Mouse (Mus musculus) cerebellum, adult 9-11 months (tissue): ENCODE data around the gene Ammecr1.

Experiments used
- DNase-seq: peaks from one replicate; pipeline ENCODE4 v3.0.0; 2022

The Ammecr1 gene

GRCm38 (mm10) chrX:142914208-142914607 is 52.3 kb downstream of the Ammecr1 start:
- no peak for DNase-seq

GRCm38 (mm10) chrX:142903854-142904253 is 62.7 kb downstream of the Ammecr1 start:
- DNase-seq = no peak

GRCm38 (mm10) chrX:142902599-142902998 is 63.9 kb downstream of the Ammecr1 start:
- no peak for DNase-seq

DNA sequence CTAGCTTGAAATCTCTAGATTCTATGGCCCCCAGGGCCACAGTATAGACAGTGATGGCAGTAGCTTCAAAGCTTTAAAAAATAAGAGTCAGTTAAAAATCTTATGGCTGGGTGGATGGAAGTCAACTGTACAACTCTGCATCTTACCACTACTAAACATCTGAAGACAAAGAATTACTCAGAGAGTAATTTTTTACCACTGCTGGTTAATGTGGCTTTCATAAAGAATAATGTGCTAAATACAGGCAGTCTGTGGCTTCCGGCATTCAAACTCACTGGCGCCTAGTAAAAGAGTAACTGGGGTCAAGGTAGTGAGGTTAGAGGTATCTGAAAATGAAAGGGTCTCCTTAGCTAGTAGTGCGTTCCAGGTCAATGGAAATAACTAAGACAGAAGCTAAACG is 64.6 kb downstream of the Ammecr1 start:
- DNase-seq = no peak

GRCm38 (mm10) chrX:142898295-142898887 is 68.1 kb downstream of the Ammecr1 start:
- DNase-seq = no peak

DNA sequence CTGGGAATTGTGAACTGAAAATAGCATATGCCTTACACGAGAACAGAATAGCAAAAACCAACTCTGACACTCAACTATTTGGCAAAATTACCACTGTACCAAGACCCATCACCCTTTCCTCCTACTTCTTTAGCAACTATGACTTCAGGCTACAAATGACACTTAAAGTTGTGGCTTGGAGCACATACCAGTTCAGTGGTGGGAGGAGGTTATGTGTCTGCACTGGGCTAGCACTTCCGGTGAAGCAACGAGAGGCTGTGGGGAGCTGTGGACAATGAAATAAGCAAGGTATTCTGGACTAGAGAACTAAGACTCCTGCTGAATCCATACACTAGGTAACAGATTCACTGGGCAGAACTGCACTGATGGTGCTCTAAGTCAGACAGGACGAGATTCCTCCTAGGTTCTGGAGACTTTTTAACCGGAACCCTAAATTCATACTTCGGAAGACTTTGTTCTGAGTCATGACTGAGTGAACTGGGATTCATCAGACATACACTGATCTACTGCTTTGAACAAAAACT is 69.0 kb downstream of the Ammecr1 start:
- no peak for DNase-seq

- DNase-seq = no peak
Measured at GRCm38 (mm10) chrX:142895316-142895715, 71.2 kb downstream of the Ammecr1 start.

DNA sequence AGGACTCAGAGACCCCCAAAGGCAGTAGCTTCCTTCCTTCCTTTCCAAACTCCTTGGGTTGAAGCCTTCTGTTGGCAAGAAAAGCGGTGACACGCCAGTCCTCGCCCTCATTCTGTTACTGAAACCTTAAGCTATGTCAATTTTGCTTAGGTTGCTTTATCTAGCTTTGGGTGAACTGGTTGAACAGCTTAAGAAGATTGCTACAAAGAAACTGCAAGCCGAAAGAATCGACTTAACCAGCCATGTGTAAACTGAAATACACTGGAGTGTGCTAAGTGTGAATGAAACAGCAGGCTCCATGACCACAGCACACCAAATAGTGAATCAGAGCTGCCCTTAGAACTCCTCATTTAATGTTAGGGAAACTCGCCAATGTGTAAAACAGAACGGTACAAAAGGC is 80.6 kb downstream of the Ammecr1 start:
- no peak for DNase-seq

- DNase-seq = no peak
Measured at GRCm38 (mm10) chrX:142883593-142883992, 82.9 kb downstream of the Ammecr1 start.

- no peak for DNase-seq
Measured at GRCm38 (mm10) chrX:142882255-142882654, 84.3 kb downstream of the Ammecr1 start.

DNA sequence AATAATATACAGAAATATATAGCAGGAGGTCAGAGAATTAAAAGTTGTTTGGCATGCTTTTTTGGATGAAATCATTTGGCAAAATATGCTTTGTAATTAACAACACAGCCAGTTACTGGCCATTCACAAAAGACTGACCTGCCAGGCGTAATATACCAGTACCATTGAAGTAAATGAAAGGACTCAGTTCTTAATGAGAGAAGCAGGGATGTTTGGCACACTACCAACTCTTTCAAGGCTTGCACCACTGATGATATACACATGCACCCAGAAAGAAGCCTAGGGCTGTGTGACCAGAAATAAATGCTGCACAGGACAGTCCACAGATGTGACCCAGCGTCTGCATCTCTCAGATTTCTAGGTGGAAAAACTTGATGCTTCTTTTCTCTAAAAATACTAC is 96.7 kb downstream of the Ammecr1 start:
- DNase-seq = no peak

DNA sequence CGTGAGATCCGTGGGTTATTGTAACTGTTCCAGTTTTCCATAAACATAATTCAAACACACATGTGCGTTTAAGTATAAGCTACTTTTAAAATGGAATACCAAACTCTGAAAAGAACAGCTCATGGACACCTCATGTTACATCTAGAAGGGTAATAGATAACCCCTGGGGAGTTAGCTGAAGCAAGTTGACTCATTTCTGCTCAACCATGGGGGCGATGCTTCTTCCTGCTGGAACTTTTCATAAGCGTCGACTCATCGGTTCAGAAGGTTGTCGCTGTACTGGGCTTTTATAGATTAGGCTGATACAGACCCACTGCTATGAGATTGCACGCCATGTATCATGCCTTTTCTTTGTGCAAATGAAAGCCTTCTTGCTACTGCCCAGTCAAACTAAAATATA is 118.5 kb downstream of the Ammecr1 start:
- no peak for DNase-seq

- DNase-seq = no peak
Measured at GRCm38 (mm10) chrX:142846266-142846665, 120.3 kb downstream of the Ammecr1 start.

DNA sequence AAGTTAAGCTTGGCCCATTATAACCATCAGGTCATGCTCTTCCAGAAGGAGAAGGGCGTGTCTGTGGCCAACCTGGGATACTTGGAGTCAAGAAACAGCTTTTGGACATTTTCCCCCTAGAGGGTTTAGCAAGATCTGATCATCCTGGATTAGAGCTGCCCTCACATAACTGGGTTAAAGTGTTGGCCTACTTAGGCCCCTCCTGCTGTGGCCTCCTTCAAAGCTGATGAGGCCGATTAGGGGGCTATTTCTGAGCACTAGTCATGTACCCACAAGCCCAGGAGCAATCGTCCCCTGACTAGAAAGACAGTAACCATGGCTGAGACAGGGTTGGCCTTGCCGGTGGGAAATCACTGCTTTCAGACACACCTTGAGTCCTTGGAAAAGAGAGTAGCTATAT is 124.6 kb downstream of the Ammecr1 start:
- no peak for DNase-seq

DNA sequence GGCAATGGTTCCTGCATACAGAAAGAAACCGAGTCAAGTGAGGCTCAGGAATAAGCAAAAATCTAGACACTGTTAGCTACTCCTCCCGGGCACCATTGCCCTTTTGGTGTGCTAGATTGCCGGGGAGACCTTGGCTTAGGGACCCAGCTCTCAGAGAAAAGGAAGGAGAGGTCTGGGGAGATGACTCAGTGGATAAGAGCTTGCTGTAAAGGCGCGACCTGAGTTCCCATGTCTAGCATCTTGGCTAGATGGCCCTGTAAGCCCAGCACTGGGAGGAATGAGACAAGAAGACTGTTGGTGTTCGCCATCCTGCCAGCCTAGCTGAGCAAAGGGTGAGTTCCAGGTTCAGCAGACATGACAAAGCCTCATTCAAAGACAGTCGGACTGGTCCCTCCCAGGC is 127.1 kb downstream of the Ammecr1 start:
- DNase-seq = no peak

DNA sequence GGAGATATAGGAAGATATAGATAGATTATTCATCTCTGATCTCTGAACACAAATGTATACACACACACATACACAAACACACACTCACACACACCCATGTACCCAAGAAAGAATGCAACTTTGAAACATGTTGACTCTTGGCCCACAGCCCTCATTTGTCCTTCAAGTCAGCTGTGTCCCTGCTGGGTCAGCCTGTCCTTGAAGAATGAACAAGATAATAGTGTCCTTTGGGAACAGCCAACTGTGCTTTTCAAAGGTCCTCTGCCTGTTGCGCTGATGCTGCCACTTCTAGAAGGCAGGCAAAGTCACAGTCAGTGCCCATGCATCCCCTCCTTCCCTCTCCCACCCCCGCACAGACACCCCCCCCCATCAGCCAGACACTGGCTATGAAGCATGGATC is 127.7 kb downstream of the Ammecr1 start:
- DNase-seq = no peak

GRCm38 (mm10) chrX:142837316-142837715 is 129.2 kb downstream of the Ammecr1 start:
- peak; percentile 57 for DNase-seq

GRCm38 (mm10) chrX:142836399-142836798 is 130.1 kb downstream of the Ammecr1 start:
- DNase-seq = no peak

DNA sequence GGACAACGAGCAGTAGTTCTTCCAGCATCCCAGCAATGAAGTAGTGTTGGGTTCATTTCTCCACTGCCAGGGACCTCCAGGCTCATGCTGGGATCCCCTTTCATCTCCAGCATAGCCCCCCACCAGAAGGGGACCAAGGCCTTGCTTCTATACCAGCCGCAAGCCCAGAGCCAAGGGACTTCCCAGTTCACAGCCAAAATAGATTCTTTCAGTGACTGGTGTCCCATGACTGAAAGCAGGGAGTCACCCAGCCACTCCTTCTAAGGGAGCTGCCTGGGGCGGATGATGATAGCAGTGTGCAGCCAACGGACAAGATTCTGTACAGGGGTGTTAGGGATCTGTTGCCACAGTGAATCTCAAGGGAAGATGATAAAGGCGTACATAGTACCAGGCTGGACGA is 131.7 kb downstream of the Ammecr1 start:
- no peak for DNase-seq

DNA sequence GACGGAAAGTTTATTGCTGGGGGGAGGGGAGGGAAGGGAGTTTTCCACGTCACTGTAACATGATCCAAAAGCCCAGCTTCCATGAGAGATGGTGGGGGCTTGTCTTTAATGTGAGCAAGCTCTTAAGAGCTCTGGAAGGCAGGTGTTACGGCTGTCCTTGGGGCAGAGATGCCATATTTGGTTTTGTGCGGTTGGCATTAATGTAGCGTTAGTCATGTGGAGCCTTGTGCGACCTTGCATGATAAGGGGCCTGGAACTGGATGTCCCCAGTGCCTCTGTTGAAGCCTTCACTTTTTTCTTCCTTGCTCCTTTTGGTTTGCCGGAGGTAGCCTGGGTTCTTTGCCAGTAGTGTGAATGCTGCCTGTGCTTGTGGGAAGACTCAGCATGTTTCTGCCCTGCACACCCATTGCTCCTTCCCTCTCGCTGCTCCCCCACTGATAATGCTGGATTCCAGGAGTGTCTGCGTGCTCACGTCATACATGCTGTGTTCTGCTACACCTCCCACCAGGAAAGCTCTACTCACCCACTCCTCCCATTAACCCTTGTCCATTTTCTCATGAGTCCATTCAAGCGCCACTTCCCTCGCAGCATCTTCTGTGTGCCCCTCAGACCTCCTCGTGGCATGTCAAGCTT is 133.2 kb downstream of the Ammecr1 start:
- no peak for DNase-seq

GRCm38 (mm10) chrX:142832221-142832620 is 134.3 kb downstream of the Ammecr1 start:
- no peak for DNase-seq

DNA sequence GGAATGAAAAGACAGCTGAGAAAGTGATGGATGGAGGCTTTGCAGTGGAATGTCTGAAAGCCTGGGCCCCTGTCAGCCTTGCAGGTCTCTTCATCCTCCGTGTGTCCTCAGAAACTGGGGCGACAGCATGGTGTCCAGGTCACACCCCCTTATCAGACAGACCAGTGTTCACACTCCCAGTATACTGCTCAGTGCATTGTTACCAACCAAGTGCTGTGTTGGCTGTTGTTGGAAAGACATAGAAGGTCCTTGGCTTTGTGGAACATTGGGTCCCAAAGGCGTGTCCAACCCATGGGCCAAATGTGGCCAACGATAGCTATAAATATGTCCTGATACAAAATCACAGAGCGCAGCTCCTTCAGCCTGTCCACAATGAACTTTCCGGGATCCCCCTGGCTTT is 136.0 kb downstream of the Ammecr1 start:
- DNase-seq = no peak

DNA sequence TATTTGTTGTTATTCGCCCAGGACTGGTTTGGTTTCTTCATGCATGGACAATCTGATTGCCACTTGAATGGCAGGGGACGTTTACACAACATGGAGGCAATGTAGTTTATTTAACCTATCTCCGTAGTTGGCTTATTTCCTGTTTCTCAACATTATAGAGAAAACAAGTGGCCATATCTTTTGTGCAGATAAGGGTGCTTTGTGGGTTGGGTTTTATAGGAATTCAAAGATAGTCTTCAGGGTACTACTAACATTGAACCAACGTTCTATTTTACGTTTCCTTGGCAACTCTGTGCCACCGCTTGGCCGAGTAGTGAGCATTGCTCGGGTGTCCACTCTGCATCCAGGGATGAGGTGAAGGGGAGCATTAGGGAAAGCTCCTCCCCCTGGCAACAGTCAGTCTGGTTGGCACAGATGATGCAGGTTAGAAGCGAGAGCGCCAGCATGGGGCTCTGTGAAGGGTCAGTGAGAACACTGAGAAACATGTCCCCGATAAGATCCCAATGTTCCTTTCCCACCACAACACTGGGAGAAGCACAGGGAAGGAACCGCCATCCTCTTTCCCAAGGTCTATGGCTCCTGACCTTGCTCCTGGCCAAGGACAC is 136.6 kb downstream of the Ammecr1 start:
- DNase-seq = no peak

GRCm38 (mm10) chrX:142829267-142829666 is 137.3 kb downstream of the Ammecr1 start:
- no peak for DNase-seq
